Mouse (Mus musculus) frontal cortex, postnatal 10 days (tissue): ENCODE measurements around the gene Adss.
"Not testable (repeated sequence)": the region's sequence is repeated elsewhere in the genome, so short reads cannot be mapped to it uniquely, and the experiment has no call there.

ENCODE experiments used
- DNase-seq, 2 experiments: peaks; one replicate each; pipeline ENCODE4 v3.0.0; 2022; ENCODE audit warnings: low spot score in 2 of 2, mixed read lengths in 1 of 2

Adss gene

DNA sequence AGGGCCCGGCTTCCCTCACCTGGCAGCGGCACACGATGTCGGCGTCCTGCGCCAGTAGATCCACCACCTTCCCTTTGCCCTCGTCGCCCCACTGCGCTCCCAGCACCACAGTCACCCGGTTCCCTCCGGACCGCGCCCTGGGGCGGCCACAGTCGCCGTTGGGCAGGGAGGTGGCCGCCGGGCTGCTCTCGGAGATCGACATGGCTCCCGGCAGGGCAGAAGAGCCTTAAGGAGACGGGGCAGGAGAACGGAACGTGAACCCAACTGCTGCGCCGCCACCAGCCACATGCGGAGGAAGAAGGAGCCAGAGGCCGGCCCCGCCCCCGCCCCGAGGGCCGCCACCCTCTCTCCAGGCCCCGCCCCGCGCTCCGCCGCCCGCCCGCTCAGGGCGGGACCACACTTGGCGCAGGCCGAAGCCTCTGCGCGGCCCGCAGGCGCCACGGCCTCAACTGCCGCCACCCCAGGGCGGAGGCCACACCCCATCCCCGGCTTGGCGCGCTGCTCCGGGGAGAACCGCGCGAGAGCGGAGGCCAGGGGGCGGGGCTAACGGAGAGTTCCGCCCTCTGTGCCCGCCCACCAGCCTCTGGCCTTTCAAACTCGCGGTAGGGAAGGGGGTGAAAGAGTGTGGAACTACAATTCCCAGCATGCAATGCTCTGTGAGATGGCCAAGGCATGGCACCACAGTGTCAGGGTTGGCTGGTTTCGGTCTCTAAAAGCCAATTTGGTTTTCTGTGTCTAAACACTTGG is at the start of gene Adss:
Gene Adss, minus strand, starts transcription at position 319 of the 747 bp plus-strand sequence.
- peak; percentile 97 to 98 for DNase-seq

DNA sequence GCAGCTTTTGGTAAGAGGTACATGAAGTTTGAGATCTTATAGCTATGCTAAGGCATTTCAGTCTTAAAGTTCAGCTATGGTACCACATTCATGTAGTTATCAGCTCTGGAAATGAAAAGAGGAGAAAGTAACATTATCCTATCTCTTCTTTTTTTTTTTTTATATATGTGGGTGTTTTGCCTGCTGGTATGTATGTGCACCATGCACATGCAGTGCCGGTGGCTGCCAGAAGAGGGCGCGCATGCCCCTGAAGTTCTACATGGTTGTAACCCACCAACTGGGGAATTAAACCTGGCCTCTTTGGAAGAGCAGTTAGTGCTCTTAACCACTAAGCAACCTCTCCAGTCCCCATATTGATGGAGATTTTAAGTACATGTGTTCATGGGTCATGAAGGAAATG is 49.5 kb upstream of the Adss start:
- DNase-seq: not testable (repeated sequence)

DNA sequence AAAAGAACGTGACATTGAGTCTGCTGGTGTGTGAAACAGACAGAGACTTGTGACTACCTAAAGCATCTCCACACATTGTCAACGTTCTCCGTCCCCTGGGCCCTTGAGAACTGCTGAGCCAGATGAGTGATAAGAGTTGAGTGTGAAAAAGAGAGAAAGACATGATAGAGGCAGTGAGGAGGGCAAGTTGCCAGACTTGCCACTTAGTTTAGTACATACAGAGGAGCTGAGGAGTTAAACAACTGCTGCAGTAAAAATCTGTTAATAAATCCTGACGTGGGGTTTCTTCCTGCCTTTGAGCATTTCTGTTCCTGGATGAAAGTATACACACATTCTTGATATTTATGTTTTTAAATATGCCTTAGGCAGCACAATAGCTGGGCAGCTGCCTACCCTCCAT is 31.5 kb upstream of the Adss start:
- not testable (repeated sequence) for DNase-seq

DNA sequence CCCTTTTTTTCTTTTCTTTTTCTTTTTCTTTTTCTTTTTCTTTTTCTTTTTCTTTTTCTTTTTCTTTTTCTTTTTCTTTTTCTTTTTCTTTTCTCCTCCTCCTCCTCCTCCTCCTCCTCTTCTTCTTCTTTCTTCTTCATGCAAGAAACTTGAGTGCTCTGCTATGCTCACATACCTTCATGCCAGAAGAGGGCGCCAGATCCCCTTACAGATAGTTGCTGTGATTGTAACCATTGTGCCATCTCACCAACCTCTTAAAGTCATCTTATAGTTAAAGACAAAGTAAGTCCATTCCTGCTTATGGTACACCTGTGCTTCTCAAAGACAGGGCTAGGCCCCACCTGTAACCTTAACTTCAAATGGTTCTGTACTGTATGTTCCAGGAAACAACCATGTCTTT is 10.5 kb upstream of the Adss start:
- not testable (repeated sequence) for DNase-seq

DNA sequence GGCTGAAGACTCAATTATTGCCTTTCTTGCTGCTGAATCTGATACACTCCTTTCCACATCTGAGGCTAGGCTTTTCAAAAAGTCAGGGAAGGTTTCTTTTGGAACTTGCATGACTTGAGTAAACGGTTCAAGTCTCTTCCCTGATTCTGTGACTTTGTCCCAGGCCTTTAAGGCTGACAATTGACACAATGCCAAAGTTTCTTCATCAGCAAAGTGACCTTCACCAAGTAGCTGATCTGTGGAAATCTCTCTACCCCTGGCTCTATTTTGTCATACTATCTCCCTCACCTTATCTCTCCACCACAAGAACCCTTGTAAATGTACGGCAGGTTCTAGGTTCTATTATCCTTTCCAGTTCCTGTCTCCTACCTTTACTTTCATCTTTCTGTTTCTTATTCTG is 7.2 kb upstream of the Adss start:
- no peak for DNase-seq

DNA sequence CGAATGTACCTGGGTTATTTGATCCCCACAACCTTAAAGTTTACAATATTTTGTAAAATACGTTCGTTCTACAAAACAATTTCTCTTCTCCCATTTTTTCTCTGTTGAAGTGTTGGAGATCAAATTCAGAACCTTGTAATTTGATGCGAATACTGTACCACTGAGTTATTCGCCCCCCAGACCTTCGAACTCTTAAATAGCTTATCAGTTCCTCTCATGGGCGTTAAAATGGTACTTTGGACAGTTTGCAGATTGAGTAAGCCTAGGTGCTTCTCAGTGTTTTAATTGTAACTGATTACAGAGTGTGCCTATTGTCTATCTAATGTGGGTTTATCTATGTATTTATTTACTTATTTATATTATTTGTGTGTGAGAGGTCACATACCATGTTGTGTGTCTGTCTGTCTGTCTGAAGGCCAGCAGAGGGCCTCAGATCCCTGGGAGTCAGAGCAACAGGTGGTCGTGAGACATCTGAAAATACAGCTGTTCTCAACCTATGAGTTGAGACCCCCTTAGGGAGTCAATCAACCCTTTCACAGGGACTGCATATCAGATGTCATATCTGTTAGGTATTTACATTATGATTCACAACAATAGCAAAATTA is 942 bp upstream of the Adss start:
- DNase-seq: no peak

DNA sequence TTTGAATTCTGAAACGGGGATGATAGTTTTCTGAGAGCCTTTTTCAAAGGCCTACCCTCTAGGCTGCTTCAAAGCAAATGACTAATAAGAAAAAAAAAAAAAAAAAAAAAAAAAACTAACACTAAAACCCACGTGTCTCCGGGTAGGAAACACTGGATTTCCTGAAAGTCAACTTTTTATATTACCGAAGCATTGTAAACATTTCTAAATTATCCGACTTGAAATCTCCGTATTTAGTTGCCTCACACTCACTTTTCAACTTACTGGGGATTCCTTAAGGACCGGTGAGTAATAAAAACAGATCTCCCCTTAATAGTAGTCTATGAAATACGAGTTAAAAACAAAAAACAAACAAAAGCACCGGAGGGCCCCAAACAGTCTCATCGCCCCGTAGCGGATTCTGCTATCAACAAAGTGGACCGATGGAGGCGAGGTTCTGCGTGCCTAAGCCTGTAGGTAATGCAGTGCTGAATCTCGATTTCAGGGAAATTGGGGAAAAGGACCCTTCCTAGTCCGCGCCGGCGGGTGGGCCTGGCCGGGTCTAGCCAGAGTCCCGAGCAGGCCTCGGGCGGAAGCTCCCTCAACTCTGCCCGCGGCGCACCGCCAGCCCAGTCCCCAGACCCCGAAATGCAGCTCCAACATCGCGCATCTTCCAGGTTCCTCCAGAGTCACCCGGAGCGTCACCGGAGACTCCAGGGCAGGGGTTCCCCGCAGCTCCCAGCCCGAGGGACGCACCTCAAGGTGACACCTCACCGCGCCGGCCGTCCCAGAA is 704 bp downstream of the Adss start:
- no peak for DNase-seq

DNA sequence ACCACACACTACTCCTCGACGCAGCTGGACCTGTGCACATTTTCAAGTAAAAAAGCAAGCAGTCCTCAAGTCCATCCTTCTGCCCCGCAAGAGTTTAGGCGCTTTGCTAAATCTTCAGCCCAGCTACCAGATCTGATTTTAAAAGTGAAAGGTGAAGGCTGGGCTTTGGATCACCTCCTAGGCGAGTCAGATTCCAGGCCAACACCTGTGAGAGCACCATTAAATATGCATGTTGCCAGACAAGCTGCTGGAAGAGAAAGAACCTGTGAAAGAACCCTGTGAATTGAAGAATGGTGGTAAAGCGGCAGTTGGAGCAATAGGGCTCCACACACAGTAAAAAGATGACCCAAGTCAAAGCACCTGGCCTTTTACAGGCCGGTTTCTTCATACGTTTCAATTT is 1.4 kb downstream of the Adss start:
- no peak for DNase-seq

DNA sequence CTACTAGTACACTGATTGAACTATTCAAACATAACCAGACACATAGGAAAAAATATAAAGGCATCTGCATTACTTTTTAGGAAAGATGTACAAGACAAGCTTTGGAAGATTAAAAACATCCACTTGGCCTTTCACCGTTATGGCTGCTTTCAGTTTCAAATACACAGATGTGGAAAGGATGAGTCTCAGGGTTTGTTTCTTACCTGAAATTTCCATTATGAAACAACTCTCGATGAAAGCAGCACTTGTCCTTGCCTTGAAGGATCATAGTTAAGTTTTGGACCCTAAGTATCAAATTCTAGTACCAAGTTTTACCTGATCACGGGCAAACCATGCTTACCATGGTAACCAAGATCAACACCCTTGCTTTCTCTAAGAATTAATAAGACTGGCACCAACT is 3.5 kb downstream of the Adss start:
- no peak for DNase-seq

DNA sequence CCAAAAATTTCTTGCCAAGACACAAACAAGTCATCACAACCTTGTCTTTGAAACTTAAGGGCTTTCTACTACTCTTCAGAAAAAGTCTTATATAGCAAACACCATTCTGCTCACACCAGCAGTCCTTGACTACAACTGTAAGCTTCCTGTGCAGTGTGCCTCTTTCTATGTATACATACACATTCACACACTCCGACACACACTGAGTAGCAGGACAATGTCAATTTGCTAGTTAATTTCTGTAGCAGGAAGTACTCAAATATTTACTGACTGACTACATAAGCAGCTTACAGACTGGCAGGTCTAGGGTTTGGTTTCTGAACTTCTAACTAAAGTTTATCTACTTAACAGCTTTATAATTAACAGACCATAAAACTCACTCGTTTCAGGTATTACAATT is 18.9 kb downstream of the Adss start:
- DNase-seq: no peak

DNA sequence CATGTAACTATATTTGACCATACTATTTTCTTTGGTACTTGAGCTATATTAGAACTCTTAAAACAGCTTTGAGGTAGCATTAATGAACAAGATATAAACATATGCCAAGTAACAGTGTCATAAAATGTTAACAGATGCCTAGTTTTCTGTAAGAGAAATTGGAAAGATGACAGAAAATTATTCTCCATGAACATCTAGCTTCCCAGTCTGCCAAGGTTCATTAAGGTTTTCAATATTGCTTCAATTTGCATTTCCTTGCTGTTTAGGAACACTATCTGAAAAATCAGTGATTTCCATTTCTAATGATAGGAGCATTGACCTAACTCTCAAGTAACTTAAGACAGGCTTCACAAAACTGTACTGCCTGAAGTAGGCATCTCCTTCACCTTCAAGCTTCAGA is 27.4 kb downstream of the Adss start:
- DNase-seq: no peak

DNA sequence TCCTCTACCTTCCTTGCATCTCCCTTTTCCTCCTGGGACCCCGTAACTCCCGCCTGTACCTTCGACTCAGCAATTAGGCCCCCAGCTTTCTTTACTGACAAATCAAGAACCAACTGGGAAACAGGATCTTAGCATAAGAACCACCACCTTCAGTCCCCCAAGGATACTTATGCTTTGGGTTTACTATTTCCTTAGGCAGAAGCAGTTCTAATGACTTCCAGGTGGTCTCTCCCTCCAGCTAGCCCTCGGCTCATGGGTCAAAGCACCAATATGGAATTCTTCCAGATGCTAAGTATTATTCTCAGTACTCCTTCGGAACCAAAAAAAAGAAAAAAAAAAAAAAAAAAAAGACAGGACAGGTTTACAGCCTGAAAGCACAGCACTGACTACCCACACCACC is 39.1 kb downstream of the Adss start:
- DNase-seq: no peak

DNA sequence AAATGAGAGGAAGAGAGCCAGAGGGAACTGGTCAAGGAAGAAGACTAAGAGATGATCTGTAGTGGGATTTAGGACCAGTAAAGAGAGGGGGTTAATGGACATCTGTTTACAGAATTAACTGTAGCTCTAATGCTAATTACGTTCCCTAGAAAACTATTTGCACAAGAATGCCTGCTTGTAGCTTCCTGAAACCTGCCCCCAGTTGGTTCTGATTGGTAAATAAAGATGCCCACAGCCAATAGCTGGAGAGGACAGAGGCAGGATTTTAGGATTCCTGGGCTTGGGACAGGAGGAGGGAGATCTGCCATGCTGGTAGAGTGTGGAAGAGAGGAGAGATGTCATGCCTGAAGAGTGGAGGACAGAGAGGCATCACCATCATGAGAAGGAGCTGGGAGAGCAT is 42.8 kb downstream of the Adss start:
- no peak for DNase-seq

DNA sequence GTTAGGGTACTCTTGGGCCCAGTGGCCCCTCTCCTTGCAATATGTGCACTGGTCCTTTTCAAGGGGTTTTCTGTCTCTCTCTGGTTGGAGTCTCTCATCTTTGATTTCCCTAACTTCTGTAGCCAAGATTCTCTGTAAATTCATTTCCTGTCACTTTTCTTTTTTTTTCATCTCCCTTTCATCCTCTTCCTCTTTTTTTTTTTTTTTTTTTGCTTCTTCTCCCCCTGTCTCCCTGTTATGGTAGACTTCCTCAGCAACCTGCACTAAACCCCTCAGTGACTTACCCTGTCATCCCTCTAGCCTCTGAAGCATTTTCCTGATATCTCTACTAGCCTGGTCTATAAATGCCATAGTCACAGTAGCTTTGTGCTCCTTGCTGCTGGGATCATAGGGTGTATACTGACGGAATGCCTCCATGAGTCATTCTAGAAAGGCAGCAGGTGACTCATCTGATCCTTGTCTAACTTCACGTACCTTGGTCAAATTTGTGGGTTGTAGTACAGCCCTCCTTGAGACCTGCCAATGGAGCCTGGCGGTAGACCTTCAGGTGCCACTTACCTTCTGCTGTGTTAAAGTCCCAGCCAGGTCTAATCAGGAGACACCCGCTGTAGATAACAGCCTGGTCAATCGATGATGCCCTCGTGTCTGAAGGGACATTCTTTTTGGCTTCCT is 48.3 kb downstream of the Adss start:
- DNase-seq: no peak

DNA sequence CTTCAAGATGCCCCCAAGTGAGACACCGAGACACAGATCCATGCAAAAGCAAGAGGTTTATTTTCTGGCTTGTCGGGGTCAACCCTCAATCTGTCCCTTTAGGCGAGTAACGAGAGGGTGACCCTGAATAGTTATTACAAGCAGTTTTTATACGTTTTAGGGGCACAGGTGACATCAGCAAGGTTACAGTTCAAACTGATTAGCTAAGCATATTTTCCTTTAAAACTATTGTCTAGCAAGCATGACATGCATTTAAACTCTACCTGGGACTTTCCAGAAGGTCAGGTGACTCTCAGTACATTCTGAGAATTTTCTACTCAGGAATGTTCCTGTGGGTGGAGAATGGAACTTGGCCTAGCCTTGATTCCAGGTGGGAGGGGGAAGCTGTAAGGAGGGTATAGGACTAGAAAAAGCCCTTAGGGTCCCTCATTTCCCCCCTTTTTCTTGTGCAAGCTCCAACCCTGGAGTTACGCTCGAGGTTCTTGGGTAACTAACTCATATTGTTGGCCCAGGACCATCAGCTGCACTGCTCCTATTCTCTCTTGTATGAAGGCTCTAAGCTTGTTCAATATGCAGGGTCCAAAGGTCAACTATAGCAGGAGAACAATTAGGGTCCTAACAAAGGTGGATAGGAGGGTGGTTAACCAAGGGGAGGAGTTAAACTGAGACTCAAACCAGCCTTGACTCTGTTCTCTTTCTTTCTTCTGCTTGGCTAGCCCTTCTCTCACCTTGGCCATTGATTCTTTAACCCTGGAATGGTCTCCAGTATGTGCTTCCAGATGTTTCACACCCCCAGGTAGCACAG is 51.6 kb downstream of the Adss start:
- no peak for DNase-seq

DNA sequence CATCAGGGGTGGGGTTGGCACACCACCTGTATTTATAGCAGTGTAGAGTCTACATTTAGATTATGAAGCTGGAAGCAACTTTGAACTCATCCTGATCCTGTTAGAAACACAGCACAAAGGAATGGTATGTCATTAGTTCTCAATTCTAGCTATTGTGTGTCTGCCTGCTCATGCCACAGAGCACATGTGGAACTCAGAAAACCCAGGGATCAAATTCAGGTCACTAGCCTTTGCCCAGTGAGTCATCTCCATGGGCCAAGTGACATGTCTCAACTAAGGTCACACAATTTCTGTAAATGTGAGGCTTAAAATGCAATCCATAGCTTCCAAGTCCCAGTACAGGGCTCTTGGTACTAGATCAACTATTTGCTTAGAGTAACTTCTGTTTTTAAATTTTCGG is 54.2 kb downstream of the Adss start:
- no peak for DNase-seq

DNA sequence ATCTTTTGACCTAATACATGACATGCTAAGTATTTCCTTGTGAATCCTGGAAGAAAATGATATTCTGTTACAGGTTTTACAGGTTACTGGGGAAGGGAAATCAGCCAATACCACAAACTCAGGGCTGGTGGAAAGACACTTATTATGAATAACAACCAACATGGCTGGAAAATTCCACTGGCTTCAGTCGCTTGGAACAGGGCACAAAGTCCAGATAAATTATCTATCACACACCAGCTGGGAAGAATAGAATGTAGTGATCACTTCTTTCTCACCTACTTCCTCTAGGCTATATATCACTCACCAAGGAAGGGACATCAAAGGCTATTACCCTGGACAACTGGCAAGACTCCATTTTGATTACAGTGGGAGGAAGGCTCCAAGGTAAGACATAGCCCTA is 55.6 kb downstream of the Adss start:
- no peak for DNase-seq

DNA sequence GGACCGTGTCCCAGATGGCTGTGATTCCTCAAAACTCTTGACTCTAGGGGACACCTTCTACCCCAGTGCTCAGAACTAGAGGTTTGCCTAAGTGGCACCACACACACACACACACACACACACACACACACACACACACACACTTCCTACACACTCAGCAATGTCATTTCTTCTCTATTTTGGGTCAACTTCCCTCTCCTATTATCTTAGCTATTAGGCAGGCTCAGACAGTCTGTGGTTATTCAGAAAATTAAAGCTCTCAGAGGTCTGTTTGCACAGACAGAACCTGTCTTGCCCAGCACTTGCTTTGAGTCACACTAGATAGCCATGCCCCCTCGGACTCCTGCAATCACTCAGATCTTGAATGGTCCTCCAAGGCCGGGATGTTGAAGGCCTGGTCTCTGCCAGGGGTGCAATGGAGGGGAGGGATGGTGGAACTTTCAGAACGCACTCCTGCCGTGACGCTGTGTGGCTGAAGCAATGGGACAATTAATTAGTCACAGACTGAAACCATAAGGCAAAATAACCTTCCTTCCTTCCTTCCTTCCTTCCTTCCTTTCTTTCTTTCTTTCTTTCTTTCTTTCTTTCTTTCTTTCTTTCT is 58.7 kb downstream of the Adss start:
- no peak for DNase-seq

DNA sequence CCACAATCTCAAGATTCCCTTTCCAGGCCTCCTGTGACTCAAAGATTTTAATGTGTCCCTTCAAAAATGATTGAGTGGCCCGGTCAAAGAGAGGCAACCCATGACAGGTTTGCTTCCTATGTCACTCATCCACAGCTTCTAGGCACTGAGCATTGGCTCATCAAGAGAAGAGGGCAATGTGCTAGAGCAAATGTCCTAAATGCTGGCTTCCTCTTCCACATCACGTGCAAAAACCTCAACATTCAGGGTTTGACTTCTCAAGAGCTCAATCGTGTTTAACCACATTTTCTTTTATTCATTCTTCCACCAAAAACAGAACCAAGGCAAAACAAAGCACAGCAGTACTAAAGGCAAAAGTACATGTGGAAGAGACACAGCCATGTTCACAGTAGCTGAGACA is 64.3 kb downstream of the Adss start:
- DNase-seq: no peak

DNA sequence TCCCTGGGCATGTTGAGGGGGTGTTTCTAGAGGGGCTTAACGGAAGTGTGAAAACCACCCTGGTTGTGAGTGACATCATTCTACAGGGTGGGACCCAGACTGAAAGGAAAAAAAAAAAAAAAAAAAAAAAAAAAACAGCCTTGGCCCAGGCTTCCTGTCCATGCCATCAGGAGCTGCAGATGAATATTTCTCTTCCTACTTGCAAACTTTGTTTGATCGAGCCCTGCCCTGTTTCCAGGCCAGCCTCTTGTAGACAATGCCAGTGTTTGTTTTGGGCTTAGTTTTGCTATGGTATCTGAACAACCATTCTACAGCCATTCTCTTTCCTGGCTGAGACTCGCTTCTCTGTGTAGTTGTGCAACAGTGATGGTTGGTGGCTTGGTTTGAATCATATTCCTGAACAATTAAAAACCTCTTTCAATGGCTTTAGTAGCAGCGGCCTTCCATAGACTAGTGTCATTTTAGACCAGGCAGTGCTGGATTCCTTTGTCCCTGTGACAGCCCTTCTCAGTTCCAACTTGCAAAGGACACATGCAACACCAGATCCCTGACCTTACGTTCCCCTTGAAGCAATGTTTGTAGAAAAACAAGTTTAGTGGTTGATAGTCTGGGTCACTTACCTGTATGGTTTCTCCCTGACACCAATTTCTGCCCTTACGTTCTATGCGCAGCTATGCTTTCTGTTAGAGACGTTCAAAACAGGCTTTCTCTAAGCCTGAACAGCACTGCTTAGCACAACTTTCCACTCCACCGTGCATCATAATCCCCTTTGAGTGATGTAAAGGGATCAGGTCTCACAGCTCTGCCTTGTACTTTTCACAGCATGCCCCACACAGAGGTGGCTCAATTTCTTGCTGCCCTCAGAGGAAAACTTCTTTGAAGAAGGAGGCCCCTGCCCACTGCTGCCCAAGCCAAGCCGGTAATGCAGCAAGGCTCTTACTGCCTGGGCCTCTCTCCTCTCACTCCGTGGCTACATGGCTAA is 67.0 kb downstream of the Adss start, which contains the start of gene 1700016C15Rik:
Gene 1700016C15Rik, plus strand, starts transcription at position 772 of the 982 bp plus-strand sequence.
- DNase-seq: no peak
